Mouse (Mus musculus) left cerebral cortex, adult 18-20 months (tissue): ENCODE data around the gene Cd3e. TPM values are rescaled to one million over a fixed set of nuclear protein-coding genes. Genes with fewer than 3 reads are reported as not detected.

ENCODE experiments used
- DNase-seq, 2 experiments: peaks; one replicate each; pipeline ENCODE4 v3.0.0; 2021 to 2022; ENCODE audit warnings: low spot score in 2 of 2, mixed read lengths in 1 of 2
- total RNA-seq, 2 experiments: library from RNA; stranded (reverse); gene quantifications; 2 replicates each; pipeline ENCODE4 v1.2.3; 2021

The Cd3e gene
- total RNA-seq, 2 experiments from 2014 or later: not detected

GRCm38 (mm10) chr9:45018031-45018430 is 8.6 kb upstream of the Cd3e start:
- peak in 1 of 2 experiments; percentile 16 for DNase-seq

- DNase-seq: no peak
Measured at GRCm38 (mm10) chr9:45015841-45016240, 6.4 kb upstream of the Cd3e start.

GRCm38 (mm10) chr9:45014879-45015278 is 5.5 kb upstream of the Cd3e start:
- DNase-seq: no peak

- no peak for DNase-seq
Measured at GRCm38 (mm10) chr9:45011291-45011690, 1.9 kb upstream of the Cd3e start.

GRCm38 (mm10) chr9:45010461-45010860 is 1.0 kb upstream of the Cd3e start:
- no peak for DNase-seq

- DNase-seq: no peak
Measured at GRCm38 (mm10) chr9:45008342-45008741, 1.1 kb downstream of the Cd3e start.

GRCm38 (mm10) chr9:45007404-45007803 is 2.0 kb downstream of the Cd3e start:
- DNase-seq: no peak

GRCm38 (mm10) chr9:45000249-45000648 is 9.2 kb downstream of the Cd3e start:
- DNase-seq: no peak

GRCm38 (mm10) chr9:44999776-45000175 is 9.7 kb downstream of the Cd3e start:
- DNase-seq: no peak

GRCm38 (mm10) chr9:44999171-44999570 is 10.3 kb downstream of the Cd3e start:
- peak; percentile 3 to 11 for DNase-seq

GRCm38 (mm10) chr9:44998138-44998537 is 11.3 kb downstream of the Cd3e start:
- no peak for DNase-seq

GRCm38 (mm10) chr9:44996590-44996989 is 12.8 kb downstream of the Cd3e start:
- DNase-seq: no peak

- no peak for DNase-seq
Measured at GRCm38 (mm10) chr9:44994962-44995361, 14.5 kb downstream of the Cd3e start.

- no peak for DNase-seq
Measured at GRCm38 (mm10) chr9:44993268-44993667, 16.2 kb downstream of the Cd3e start.

- no peak for DNase-seq
Measured at GRCm38 (mm10) chr9:44992271-44992670, 17.2 kb downstream of the Cd3e start.

GRCm38 (mm10) chr9:44991821-44992220 is 17.6 kb downstream of the Cd3e start:
- DNase-seq: no peak

GRCm38 (mm10) chr9:44986976-44987375 is 22.5 kb downstream of the Cd3e start:
- no peak for DNase-seq

- no peak for DNase-seq
Measured at GRCm38 (mm10) chr9:44986242-44986781, 23.1 kb downstream of the Cd3e start.

GRCm38 (mm10) chr9:44985721-44986161 is 23.7 kb downstream of the Cd3e start:
- no peak for DNase-seq

- no peak for DNase-seq
Measured at GRCm38 (mm10) chr9:44983001-44983400, 26.4 kb downstream of the Cd3e start.

GRCm38 (mm10) chr9:44982531-44982930 is 26.9 kb downstream of the Cd3e start:
- DNase-seq: no peak

GRCm38 (mm10) chr9:44982081-44982480 is 27.3 kb downstream of the Cd3e start:
- no peak for DNase-seq

GRCm38 (mm10) chr9:44981676-44982075 is 27.8 kb downstream of the Cd3e start, which contains the start of gene Cd3d:
TSS of gene Cd3d (plus strand) at chr9:44981786.
- no peak for DNase-seq

GRCm38 (mm10) chr9:44981104-44981503 is 28.3 kb downstream of the Cd3e start:
- DNase-seq: no peak
